Mouse (Mus musculus) MN1 (cell line): Measurements from ENCODE around the gene Dnah2.
A peak's percentile ranks its signal among the peaks of the same experiment; 100 is the strongest.

ENCODE experiments used
- DNase-seq: peaks from one replicate; pipeline ENCODE4 v3.0.0-alpha.2; 2016; ENCODE audit warnings: low spot score

The Dnah2 gene

DNA sequence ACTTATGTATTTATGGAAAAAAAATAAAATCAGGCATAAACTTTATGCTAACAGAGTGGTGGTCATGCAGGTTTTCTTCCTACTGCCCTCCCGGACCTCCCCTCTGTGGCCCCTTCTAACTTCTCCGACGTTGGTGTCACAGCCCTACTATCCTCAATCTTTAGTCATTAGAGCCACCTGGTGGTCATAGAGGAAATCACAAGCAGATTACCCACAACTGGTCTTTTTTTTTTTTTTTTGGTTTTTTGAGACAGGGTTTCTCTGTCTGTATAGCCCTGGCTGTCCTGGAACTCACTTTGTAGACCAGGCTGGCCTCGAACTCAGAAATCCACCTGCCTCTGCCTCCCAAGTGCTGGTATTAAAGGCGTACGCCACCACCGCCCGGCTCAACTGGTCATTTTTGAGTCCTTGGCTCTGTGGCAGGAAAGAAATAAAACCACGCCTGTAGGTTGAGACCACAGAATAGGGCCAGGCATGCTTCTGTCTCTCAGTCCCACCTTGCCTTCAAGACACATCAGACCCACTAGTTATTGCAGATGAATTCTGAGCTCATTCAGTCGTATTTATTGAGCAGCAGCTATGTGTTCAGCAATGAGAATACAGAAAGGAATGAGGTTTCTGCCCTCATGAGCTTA is 158.4 kb downstream of the Dnah2 start:
- DNase-seq: peak; percentile 79

DNA sequence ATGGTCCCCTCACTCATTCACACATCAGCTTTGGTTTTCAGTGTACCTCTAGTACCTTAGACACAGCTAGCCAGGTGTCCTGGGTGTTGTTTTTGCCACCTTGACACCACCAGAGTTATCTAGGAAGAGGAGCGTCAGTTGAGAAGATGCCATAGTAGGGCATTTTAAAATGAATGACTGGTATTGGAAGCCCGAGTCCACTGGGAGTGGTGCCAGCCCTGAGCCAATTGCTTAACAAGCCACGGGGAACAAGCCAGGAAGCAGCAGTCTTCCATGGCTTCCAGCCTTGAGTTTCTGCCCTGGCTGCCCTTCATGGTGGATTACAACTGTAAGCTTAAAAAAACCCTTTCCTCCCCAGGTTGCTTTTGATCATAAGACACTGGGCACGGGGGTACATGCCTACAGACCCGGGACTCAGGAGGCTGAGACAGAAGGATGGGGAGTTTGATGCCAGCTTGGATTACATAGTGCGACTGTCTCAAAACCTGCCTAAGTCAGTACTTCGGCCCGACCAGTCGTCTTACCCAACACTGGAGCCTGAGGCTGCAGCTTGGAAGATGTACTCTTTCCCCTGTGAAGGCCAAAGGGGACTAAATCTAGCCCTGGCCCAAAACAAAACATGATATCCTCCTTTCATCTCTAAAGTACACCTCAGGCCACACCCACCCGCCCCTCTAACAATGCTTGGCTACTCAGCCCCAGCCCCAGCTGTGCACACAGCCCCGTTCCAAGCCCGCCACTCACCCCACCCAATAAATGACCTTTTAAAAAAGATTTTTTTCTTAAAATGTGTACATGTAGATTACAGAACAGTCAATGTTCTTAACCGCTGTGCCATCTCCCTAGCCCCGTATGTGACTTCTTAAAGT is 159.1 kb downstream of the Dnah2 start:
- DNase-seq: no peak

DNA sequence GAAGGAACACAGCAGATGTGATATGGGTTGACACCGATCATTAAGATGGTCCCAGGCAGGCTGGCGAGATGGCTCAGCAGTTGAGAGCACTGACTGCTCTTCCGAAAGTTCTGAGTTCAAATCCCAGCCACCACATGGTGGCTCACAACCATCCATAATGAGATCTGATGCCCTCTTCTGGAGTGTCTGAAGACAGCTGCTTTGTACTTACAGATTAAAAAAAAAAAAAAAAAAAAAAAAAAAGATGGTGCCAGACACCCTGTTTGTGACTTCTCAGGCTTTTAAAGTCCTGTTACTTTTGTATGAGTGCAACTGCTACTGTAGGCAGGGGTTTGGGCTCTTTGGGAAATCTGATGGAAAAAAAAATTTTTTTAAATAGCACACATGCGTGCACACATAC is 160.2 kb downstream of the Dnah2 start:
- DNase-seq: no peak

GRCm38 (mm10) chr11:69386758-69387157 is 162.2 kb downstream of the Dnah2 start:
- no peak for DNase-seq

DNA sequence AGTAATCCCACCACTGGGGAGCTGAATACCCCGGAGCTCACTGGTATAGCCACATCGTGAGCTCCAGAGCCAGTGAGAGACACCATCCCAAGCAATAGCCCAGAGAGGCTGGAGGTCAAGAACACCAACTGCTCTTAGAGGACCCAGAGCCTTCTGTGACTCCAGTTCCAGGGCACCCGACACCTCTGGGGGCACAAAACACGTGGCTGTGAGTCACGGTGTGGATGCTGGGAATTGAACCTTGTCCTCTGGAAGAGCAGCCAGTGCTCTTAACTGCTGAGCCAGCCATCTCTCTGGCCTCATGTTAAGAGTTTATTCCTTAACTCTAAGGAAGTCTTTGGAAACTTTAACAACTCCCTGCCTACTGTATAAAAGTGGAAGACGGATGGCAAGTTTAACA is 163.9 kb downstream of the Dnah2 start:
- no peak for DNase-seq

DNA sequence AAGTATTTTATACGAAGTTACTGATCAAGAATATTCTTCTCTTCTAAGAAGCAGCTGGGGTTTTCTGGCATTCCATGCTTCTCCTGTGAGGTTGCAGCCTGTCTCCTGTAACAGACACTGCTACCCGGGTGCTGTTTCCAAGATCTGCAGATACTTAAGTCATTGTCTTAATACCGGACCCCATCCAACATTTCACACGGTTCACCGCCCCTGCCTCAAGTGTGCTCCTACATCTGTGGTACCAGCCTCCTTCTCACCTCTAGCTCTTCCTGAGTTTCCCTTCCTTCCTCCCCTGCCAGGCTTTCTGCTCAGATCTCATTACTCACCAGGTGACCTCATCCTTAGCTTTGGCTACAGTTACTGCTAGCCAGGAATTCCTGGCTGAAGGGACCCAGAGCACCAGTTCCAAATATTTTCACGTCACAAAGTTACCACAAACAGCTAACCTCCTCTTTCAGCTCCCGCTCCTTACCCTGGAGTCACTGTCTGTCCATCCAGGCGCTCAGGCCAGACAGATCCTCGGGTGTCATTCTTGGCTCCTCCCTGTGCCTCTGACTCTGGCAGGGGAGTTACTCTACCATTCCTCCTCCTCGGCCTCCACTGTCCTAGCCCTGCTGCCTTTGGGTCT is 166.3 kb downstream of the Dnah2 start:
- DNase-seq: peak; percentile 51

- no peak for DNase-seq
Measured at GRCm38 (mm10) chr11:69381356-69381755, 167.6 kb downstream of the Dnah2 start.

DNA sequence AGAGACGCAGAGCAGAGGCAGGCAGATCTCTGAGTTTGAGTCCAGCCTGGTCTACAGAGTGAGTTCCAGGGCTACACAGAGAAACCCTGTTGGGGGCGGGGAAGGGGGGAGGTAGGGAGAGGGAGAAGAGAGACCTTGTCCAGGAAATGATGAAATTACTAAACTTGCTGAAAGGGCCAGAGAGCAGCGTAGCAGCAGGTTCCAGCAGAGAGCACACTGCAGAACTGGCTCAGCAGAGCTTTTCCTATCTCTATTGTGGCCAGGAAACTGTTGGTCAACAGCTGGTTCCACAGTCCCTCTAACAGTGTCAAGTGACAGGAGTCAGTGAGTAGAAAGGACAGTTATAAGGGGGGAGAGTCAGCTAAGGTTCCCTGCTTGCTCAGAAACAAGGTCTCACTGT is 169.3 kb downstream of the Dnah2 start:
- DNase-seq: no peak

- no peak for DNase-seq
Measured at GRCm38 (mm10) chr11:69377766-69378165, 171.1 kb downstream of the Dnah2 start.

- no peak for DNase-seq
Measured at GRCm38 (mm10) chr11:69375646-69376045, 173.3 kb downstream of the Dnah2 start.

- DNase-seq: no peak
Measured at GRCm38 (mm10) chr11:69373223-69373965, 175.5 kb downstream of the Dnah2 start.

DNA sequence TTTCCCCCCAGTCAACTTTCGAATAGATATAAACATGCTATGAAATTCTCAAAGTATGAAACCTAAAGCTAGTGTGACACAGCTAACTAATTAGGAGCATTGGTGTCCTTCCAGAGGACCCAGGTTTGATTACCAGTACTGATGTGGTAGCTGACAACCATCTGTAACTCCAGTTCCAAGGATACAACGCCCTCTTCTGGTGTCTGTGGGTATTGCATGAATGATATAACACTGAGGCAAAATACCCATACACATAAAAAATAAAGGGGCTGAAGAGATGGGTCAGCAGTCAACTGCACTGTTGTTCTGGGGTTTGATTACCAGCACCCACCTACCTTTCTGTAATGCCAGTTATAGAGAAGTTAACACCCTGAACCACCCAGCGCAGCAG is 176.1 kb downstream of the Dnah2 start:
- DNase-seq: no peak

- peak; percentile 40 for DNase-seq
Measured at GRCm38 (mm10) chr11:69372056-69372779, 176.7 kb downstream of the Dnah2 start.

GRCm38 (mm10) chr11:69371601-69372000 is 177.3 kb downstream of the Dnah2 start:
- DNase-seq: no peak

- no peak for DNase-seq
Measured at GRCm38 (mm10) chr11:69370817-69371215, 178.1 kb downstream of the Dnah2 start.
